Mouse (Mus musculus): ENCODE data around the gene En1.

The En1 gene

DNA sequence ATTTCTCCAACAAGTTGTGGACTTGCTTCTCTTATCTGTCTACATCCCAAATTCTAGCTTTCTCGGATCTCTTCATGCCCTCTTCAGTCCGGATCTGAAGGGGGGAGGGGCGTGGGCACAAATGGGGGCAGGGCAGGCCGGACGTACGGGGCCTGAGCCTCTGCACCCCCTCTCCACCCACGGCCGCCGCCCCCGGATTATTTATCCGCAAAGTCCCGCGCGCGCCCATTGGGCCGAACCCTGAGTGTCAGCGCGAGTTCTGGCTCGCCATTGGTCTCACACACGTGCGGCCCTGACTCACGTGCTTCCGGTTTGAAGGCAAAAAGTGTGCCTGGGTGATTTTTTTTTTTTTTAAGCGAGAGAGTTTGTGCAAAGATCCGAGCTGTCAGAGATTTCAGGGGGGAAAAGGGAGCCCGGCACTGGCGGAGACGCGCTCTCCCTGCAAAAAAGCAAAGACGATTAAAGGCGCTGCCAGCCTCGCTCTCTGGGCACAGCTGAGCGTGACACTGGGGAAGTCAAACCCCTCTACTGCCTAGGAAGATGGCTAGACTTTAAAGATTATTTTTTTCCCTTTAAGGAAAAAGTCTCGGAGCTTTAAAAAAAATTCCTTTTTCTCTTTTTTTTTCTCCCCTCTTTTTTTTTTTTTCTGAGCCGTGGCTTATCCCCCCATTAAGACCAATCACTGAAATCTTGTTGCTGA, at the start of gene En1:
Gene En1, plus strand, starts transcription at position 388 of the 700 bp plus-strand sequence.
- DNase-seq (ENCODE audit: low spot score), result no peak

DNA sequence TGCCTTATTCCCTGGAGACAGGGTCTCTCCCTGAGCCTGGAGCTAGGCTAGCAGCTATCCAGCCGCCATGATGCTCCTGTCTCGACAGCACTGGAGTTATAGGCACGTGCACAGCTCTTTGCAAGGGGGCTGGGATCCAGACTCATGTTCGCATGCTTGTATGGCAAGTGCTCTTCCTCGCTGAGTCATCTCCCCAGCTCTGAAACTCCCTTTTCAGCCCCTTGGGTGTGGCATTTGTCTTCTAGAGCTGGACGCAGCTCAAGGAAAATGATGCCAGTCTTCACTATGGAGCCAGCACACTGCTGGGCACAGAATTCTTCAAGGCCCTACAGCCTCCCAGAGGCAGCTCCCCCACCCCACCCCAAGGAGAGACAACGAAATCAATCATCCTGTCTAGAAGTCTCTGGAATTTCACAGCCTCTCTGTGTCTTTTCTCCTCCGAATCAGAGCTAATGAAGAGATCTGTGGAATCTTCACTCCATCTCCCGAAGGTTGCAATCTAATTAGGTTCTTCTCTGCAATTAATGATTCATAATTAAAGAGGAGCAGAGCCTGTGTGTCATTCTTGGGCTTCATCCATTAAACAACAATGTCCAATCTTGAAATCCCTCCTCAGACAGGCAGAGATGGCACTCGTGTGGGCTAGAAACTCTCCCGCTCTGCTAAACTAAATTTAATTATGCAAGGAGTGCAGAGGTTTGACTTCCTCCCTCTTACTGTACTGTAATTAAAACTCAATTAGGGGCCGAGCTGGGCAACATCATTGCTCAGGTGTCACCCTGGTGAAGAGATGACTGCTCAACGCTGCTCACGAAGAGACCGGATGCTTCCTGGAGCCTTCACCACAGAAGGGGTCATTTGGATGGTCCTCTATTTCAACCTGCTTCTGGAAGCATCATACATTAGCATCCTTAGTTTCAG, 45.0 kb upstream of the En1 start:
- DNase-seq (ENCODE audit: low spot score), result no peak

DNA sequence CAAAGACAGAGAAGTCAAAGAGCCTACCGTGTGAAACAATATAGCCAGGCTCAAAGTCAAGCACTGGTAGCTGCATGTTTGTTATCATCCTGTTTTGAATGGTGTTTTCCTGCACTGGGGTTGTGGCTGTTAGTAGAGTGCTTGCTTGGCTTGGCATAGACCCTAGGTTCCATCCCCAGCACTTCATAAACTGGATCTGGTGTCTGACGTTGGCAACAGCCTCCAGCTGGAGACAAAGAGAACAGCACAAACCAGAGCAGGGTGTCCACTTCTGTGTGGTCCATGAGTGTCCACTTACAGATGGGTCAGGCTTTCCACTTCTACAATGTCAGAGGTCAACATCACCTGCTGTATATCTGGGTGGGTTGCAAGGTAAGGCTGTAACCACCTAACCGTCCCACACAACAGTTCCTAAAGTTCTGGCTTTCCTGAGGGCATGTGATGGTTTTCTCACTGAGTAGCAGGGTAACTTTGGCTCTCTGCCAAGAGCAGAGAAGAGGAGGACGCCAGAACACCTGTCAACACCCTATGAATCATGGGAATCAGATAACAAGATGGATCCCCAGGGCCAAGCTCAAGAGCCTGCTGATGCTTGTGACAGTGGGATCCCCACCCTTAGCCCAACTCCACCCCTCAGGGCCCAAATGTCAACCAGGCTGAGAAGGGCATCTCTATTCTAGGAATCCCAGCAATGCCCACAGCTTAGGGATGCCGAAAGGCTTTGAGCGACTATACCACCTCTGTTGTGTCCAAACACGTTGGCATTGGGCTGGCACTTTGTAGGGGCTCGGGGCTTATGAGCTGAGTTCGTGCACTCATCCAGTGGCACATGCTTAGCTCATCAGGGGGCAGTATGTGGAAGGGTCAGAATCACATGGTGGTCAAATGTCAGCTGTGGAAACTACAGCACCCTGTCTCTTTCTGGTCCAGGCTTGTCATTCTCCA, 43.6 kb upstream of the En1 start:
- no peak for DNase-seq (ENCODE audit: low spot score)

DNA sequence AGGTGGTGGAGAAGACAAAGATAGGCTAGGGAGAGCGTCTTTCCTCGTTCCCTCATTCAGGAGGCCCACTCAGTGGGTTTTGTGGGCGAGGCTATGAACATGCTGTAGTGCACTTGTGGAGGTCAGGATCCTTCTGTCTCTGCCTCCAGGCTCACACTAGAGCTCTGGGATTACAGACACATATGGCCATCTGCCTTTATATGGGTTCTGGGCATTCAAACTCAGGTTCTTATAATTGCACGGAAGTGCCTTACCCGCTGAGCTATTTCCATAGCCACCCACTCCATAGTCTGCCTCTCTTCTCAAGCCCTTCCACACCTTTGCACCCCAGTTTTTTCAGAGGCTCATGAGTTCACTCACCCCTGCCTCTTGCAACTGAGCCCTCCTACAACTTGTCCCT, 42.3 kb upstream of the En1 start:
- DNase-seq (ENCODE audit: low spot score), result no peak

DNA sequence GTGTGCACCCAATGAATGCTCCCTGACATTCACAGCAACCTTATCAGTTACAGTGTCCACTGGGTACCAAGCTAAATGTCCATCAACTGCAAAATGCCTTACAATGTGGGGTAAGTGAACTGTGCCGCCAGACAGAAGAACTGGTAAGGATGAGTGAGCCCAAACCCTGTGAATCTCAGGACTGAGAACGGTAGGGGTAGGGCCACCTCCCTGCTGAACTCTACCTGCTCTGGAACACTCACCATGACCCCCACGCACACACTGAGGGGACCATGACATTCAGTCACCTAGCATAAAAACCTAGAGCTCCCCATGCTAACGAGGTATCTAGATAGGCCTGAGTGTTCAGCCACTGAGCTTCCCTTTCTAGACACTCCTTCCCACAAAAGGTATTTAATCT, 20.9 kb upstream of the En1 start:
- DNase-seq (ENCODE audit: low spot score), result no peak

DNA sequence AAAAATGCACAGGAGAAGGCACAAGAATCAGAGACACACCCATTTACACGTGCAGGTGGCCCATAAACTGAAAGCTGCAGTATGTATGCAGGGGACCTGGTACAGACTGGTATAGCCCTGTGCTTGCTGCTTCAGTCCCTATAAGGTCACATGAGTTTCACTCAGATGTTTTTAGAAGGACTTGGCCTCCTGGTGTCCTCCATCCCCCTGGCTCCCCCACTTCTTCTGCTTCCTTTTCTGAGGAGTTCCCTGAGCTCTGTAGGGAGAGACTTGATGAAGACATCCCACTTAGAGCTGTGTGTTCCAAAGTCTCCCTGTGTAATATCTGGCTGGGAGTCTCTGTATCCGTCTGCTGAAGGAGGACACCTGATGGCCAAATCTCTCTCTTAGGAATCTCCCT, 16.7 kb upstream of the En1 start:
- no peak for DNase-seq (ENCODE audit: low spot score)

DNA sequence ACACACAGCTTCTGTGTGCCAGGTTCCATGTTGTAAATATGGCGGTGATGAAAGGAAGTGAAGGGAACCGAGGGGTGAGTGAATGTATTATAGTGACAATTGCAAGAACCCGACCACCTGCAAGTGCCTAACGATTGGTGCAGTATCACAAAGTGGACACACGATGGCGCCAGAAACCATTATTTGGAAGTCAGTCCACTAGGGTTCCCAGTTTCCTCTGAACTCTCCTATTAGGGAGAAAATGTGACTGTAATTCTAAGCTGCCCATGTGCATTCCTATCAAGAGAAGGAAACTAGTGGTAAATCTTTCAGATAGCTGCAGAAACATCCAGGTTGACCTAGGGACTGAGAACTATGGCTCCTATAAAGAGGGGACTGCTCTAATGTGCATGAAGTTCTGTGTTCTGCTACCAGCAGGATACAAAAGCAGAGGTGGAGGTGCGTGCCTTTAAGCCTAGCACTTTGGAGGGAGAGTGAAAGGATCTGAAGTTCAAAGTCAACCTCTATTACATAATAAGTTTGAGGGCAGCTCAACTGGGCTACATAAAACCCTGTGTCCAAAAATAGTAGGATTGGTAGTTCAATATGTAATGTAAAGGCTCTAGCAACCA, 15.6 kb upstream of the En1 start:
- no peak for DNase-seq (ENCODE audit: low spot score)

DNA sequence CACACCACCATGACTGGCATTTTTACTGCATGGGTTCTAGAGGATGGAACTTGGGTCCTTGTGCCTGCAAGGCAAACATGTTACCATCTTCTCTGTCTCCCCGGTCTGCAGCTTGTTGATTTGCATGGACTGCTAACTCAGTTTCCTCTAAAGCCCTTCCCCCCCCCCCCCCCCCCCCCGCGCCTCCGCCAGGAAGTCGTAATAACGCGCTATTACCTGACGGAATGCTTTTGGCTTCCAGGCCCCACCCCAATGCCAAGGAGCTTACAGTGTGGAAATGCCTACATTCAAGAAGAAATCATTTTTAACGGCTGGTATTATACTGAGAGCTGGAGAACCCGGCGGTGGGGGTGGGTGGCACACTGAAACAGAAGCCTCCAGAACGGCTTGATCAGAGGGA, 14.8 kb upstream of the En1 start:
- DNase-seq (ENCODE audit: low spot score), result no peak

DNA sequence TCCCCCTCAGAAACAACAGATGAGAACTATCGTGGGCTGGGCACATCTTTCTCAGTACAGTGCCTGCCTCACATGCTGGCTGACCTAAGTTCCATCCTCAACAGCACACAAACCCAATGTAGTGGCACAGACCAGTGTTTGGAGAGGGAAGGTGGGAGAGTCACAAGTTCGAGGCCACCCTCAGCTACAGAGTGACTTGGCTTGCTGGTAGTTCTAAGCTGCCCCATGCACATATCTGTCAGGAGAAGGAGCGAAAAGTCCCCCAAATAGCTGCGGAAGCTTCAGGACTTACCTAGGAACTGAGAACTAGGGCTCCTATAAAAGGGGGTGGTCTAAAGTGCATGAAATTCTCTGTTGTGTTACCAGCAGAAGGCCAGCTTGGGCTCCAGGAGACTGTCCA, 14.3 kb upstream of the En1 start:
- no peak for DNase-seq (ENCODE audit: low spot score)

DNA sequence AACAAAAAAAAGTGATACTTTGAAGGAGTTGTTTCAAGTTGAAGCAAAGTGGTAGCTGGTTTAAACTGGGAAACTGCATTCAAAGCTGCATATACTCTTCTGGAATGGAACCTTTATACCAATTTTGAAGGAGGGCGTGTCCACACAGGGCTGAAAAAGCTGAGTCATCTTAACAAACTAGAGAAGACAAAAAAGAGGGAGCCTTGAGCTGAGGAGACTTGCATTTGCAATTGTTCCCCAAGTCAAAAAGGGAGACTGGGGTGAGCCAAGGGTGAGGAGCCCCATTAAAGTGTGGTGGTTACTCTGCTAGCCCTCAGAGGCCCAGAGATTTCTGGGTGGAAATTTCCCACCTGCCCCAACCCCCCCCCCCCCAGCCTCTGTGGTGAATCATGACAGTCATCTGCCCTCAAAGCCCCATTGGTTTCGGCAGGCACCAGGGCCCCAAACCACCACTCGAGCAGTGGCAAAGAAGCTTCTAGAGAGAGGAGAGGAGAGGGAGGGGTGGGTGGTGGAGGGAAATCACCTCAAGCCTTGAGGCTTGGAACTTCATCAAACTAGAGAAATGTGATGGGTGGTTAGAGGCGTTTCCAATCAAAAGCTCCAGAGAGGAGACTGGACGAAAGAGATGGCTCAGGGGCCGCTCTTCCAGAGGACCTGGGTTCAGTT, 13.7 kb upstream of the En1 start:
- no peak for DNase-seq (ENCODE audit: low spot score)

DNA sequence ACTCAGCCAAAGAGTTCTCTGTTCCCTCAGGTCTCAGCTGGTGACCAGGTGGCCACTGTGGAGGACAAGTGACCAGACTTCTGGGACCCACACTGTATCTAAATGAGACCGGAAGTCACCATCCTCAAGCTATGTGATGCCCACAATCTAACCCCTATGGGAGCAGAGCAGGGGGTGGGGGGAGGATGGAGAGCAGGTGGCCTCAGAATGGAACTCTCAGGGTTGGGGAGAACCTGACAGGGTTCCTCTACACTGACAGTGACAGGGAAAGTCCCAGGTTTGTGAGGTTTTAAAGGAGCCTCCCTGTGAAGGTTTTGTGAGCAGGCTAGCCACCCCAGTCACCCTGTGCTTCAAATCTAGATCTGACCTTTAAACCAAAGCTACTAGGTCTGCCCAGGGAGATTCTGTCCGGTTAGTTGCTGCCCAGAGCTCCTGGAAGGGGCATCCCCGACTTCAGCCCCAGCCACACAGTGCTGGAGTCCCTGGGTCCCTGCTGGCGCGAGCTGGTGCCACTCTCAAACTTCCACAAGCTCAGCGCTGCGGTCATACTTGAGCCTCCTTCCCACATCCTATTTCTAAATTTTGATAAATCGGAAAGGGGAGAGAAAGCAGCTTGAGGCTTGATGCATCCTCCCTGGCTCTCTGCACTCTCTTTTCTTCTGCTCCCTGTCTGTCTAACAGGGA, 8.8 kb upstream of the En1 start:
- DNase-seq (ENCODE audit: low spot score), result no peak

DNA sequence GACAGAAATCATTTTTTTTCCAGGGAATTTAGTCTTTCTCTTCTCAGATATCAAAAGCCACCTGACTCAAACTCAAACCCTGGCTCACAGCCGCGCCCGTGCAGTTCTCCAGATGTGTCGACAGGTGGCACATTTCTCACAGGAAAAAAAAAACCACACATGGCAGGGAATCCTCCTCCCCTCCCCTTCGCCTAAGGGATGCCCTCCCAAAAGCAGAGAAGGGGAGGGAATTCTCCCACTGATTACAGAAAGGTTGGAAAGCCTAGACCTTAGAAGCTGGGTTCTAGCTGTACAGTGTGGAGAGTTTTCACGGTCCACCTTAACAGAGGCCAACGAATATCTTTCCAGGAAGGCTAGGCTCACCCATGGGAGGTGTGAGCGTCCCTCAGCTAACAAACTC, 7.6 kb upstream of the En1 start:
- no peak for DNase-seq (ENCODE audit: low spot score)

DNA sequence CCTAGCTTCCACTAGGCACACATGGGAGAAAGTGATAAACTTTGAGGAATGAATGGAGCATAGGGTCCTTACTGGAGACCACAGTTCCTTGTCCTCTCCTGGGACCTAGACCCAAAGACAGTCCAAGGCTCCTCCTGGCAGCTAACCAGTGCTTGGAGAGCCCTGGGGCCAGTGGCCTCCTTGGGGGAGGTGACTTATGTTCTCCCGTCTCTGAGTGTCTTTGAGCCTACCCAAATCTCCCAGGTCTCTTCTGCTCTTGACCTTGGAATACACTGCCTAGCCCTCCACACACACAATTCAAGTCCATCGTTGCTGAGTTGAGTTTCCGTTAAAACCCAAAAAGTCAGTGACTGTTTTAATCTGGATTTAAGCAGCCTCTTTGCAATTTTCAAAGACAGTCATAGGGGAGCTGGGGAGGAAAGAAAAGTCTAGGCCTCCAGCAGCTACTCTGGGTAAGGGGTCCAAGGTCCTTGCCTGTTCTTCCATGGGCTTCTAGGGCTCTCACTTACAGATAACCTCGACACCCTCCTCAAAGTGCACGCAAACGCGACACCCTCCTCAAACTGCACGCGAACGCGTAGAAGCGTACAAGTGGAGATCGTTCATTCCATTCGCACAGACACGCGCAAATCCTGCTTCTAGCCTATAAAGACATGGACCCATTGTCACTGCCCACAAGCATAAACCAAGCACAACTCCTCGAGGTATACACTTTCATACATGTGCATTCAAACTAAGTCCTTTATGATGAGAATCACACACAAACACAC, 6.6 kb upstream of the En1 start:
- DNase-seq (ENCODE audit: low spot score), result no peak

DNA sequence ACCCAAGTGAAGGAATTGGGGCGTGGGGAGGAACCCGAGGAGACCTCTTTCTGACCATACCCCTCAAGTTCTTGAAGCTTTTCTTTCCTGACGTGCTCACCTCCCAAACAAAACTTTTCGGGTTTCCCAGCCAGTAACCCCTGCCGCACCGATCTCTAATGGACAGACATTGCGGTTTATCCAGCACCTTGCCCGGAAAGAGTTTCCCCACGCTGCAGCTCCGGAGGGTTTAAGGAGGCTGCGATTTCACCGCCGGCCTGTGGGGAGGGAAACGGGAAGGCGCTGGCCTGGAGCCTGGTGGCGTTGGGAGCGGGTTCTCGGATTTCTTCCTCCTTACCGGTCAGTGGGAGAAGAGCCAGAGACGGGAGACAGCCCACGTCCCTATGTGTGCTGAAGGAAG, 5.9 kb upstream of the En1 start:
- DNase-seq (ENCODE audit: low spot score), result no peak

DNA sequence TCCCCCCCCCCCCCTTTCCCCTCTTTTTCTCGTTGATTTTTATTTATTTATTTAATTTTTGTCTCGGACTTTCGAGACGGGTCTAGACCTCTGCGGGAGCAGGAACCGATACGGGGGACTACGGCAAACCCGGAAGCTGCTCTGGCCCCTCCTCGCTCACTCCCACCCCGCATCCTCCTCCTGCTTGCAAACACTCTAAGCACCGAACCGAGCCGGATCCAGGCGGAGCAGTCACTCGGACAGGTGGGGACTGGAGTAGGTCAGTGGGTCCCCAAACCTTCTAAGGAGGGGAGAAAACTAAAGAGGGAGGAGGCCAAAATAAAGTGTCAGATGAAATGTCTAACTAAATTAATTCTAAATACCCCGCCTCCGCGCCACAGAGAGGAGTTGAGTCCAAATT, 5.4 kb upstream of the En1 start:
- DNase-seq (ENCODE audit: low spot score), result no peak

DNA sequence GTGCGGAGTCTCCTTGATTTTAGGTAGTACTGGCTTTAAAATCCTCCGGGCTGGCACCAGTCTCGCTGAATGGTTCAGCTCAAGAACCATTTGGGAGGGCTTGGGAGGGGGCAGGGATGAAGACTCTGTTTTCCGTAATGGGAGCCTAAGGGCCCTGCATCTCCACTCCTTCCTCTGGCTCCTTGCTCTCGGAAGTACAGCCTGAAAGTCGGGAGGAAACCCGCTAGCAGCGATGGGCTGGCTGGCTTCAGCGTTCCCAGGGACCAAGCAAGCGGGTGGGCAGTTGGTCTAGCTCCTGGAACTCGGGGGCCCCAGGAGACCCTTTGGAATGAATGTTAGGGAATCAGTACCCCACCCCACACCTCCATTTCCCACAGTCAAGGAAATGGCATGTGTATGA, 4.9 kb upstream of the En1 start:
- no peak for DNase-seq (ENCODE audit: low spot score)

DNA sequence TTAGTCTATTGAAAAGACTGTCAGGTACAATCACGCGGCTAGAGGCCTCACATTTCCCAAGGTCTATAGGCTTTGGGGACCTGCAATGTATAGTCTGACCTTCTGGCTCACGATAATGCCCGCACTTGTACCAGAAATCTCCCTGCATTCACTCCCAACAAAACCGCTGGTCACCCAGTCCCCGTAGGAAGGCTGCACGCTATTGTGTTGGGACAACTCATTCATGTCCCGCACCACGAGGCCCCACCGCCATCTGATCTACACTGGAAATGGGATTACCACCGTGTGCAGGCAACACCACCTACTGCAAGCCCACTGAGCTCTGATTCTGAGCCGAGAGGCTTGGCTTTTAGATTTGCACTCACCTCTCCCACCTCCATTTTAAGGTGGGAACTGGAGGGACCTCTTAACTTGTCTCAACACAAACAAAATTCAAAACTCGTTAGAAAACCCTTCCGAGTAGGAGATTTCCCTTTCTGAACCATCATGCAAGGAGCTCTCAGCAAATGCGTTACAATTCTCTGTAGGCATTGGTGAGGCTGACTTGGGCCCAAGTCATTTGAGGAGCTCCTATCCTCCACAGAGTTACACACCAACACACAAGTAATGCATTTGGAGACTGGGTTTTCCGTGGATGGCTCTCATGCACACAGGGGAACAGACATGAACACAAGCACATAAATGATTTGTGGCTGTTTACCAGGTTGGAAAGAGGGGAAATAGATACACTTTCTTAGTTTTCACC, 3.9 kb upstream of the En1 start:
- DNase-seq (ENCODE audit: low spot score), result no peak

DNA sequence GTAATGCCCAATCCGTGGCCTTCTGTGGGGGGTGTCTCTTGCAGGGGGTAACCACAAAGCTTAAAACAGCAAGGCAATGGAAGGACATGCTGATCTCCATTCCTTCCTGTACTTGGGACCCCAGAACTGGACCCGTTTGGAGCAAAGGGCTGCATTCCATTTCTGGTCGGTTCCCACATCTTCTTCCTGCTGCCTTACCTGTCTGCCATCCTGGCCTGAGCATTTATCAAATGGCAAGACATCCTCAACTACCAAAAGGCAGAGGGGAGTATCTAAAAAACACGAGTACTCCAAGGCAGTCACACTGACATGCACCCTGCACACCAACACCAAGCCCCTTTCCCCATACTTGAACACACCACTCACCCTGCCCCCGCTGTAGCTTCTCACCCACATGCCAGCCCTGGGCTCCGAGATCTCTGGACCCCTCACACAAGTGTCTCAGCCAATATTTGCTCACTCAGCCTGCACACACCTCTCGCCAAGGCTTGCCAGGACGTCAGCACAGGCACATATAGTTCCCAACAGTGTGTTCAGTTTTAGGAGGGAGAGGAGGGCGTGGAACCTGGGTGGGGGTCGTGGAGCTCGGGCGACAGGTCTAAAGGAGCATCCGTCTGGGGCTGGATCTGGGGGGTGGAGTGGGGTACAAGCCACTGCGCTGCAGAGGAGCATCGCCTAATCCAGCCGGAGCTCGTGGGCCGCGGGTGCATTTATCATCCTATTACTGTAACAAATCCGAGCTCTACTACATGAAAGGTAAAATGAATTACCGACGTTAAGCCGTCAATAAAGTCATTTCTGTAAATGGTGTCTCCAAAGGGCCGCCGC, 2.7 kb upstream of the En1 start:
- no peak for DNase-seq (ENCODE audit: low spot score)

DNA sequence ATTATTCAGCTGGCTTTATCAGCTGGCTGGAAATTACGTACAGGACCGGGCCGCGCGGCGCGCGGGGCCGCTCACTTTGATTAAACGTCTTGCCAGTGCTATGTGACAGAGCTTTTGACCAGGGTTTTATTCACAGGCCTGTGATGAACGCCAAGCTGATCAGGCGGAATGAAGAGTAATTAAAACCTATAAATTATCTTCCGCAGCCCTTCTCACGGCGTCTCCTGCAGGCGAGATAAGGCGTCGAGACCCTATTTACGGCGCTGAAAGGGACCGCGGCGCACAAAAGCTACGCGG, 2.1 kb upstream of the En1 start:
- no peak for DNase-seq (ENCODE audit: low spot score)
